Mouse (Mus musculus): Measurements from ENCODE around the gene Ube2h.

- no peak for TF ChIP-seq GATA1 (IDR thresholded peaks at IDR 0.05; ENCODE audit: low read length)
- TF ChIP-seq TAL1 (IDR thresholded peaks at IDR 0.05; ENCODE audit: low read length) = no peak
Measured at GRCm38 (mm10) chr6:30162091-30162490, 142.2 kb downstream of the Ube2h start.
